Mouse (Mus musculus): Measurements from ENCODE around the gene 1700067K01Rik.
"Not testable (repeated sequence)": the region's sequence is repeated elsewhere in the genome, so short reads cannot be mapped to it uniquely, and the experiment has no call there.

1700067K01Rik gene

GRCm38 (mm10) chr8:83983222-83983621 is 18.1 kb upstream of the 1700067K01Rik start:
- not testable (repeated sequence) for DNase-seq (ENCODE audit: low spot score)

GRCm38 (mm10) chr8:83989243-83989642 is 12.1 kb upstream of the 1700067K01Rik start:
- DNase-seq (ENCODE audit: low spot score), result no peak

GRCm38 (mm10) chr8:83990170-83990569 is 11.1 kb upstream of the 1700067K01Rik start:
- DNase-seq (ENCODE audit: low spot score), result no peak

GRCm38 (mm10) chr8:83992488-83992887 is 8.8 kb upstream of the 1700067K01Rik start:
- no peak for DNase-seq (ENCODE audit: low spot score)

- no peak for DNase-seq (ENCODE audit: low spot score)
These were observed 7.3 kb upstream of the 1700067K01Rik start for GRCm38 (mm10) chr8:83994030-83994429.

GRCm38 (mm10) chr8:83995973-83996372 is 5.3 kb upstream of the 1700067K01Rik start:
- no peak for DNase-seq (ENCODE audit: low spot score)

GRCm38 (mm10) chr8:83996567-83997505 is 4.5 kb upstream of the 1700067K01Rik start:
- DNase-seq (ENCODE audit: low spot score), result peak; percentile 75

GRCm38 (mm10) chr8:83997511-83998141 is 3.7 kb upstream of the 1700067K01Rik start, which contains the start of gene Samd1:
Gene Samd1 (plus strand): TSS chr8:83997672.
- DNase-seq (ENCODE audit: low spot score), result no peak

GRCm38 (mm10) chr8:83998231-83999056 is 2.9 kb upstream of the 1700067K01Rik start:
- DNase-seq (ENCODE audit: low spot score), result no peak

- DNase-seq (ENCODE audit: low spot score), result no peak
These were observed 2.1 kb upstream of the 1700067K01Rik start for GRCm38 (mm10) chr8:83999057-83999705.

GRCm38 (mm10) chr8:83999825-84000224 is 1.5 kb upstream of the 1700067K01Rik start:
- DNase-seq (ENCODE audit: low spot score), result no peak

- DNase-seq (ENCODE audit: low spot score), result no peak
These were observed 1.8 kb downstream of the 1700067K01Rik start for GRCm38 (mm10) chr8:84002957-84003611.

GRCm38 (mm10) chr8:84003612-84004246 is 2.4 kb downstream of the 1700067K01Rik start:
- no peak for DNase-seq (ENCODE audit: low spot score)

- DNase-seq (ENCODE audit: low spot score), result peak; percentile 80
These were observed 3.4 kb downstream of the 1700067K01Rik start for GRCm38 (mm10) chr8:84004533-84005201.

GRCm38 (mm10) chr8:84005502-84005901 is 4.2 kb downstream of the 1700067K01Rik start:
- DNase-seq (ENCODE audit: low spot score), result not testable (repeated sequence)

GRCm38 (mm10) chr8:84008362-84008761 is 7.1 kb downstream of the 1700067K01Rik start:
- no peak for DNase-seq (ENCODE audit: low spot score)

- peak; percentile 77 for DNase-seq (ENCODE audit: low spot score)
These were observed 8.6 kb downstream of the 1700067K01Rik start for GRCm38 (mm10) chr8:84009876-84010275.

- DNase-seq (ENCODE audit: low spot score), result no peak
These were observed 9.6 kb downstream of the 1700067K01Rik start for GRCm38 (mm10) chr8:84010625-84011611.
